Mouse (Mus musculus): ENCODE measurements at regions not wholly inside any gene's neighbourhood (a gene's known extent, or its start where the extent isn't known, plus 50 kb on each side); places are given as distances from the start of the nearest gene placed in this dataset.
A peak's percentile ranks its signal among the peaks of the same experiment; 100 is the strongest.
"Not testable (repeated sequence)": the region's sequence is repeated elsewhere in the genome, so short reads cannot be mapped to it uniquely, and the experiment has no call there.

GRCm38 (mm10) chr15:3171774-3172173 is 96.6 kb upstream of the Selenop start:
- H3K4me3 ChIP-seq (ENCODE audit: low read length), result no peak overlapping the region
- no peak overlapping the region for H3K9ac ChIP-seq (ENCODE audit: low read length)
- H3K4me2 ChIP-seq (ENCODE audit: low read depth, low read length), result no peak overlapping the region
- no peaks in the 10 kb centered on the region for H3K9me3 ChIP-seq (ENCODE audit: control insufficient read depth, low read length)
- no peak overlapping the region for H3K27ac ChIP-seq (ENCODE audit: low read length)
- no peak for ATAC-seq (ENCODE audit: low read depth)
- no peaks in the 10 kb centered on the region for H3K4me1 ChIP-seq (replicated peaks; ENCODE audit: control insufficient read depth, insufficient read depth, low read length)
- no peaks in the 10 kb centered on the region for H3K27me3 ChIP-seq (ENCODE audit: control insufficient read depth, insufficient read depth, low read depth, low read length)
- no peaks in the 10 kb centered on the region for H3K36me3 ChIP-seq (ENCODE audit: control insufficient read depth, insufficient read depth, low read length)

DNA sequence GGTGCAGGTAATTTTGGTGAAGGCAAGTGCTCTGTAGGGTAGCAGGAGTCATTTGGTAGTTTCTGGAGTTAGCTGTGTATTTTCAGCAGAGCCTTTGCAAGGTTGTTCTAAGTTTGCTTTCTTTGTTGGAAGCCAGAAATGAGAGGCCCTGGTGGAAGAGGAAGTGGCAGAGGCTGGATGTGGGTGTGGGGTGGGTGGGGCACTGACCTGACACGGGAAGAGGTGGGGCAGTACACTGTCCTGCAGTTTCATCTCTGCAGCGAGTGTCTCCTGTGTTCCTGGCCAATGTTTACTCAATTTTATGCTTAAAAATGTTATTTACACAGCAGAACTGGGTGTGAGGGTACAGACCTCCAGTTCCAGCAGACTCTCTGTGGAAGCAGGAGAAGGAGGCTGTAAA is 94.3 kb upstream of the Selenop start:
- Histone ChIP-seq H3K4me2 (ENCODE audit: low read depth, low read length) (no peak overlapping the region), H3K4me1 (replicated peaks; ENCODE audit: control insufficient read depth, insufficient read depth, low read length) (no peaks in the 10 kb centered on the region), H3K27me3 (ENCODE audit: control insufficient read depth, insufficient read depth, low read depth, low read length) (no peaks in the 10 kb centered on the region), H3K9me3 (ENCODE audit: control insufficient read depth, low read length) (no peaks in the 10 kb centered on the region), H3K9ac (ENCODE audit: low read length) (no peak overlapping the region), H3K36me3 (ENCODE audit: control insufficient read depth, insufficient read depth, low read length) (no peaks in the 10 kb centered on the region), H3K4me3 (ENCODE audit: low read length) (no peak overlapping the region), H3K27ac (ENCODE audit: low read length) (no peak overlapping the region)
- WGBS, result 26% methylated on average over 2 of the region's 2 CpGs
- ATAC-seq (ENCODE audit: low read depth), result no peak

- H3K4me1 ChIP-seq (replicated peaks; ENCODE audit: control insufficient read depth, insufficient read depth, low read length), result no peaks in the 10 kb centered on the region
- no peak overlapping the region for H3K4me2 ChIP-seq (ENCODE audit: low read depth, low read length)
- H3K27ac ChIP-seq (ENCODE audit: low read length), result no peak overlapping the region
- H3K36me3 ChIP-seq (ENCODE audit: control insufficient read depth, insufficient read depth, low read length), result no peaks in the 10 kb centered on the region
- H3K4me3 ChIP-seq (ENCODE audit: low read length), result no peak overlapping the region
- H3K9me3 ChIP-seq (ENCODE audit: control insufficient read depth, low read length), result no peaks in the 10 kb centered on the region
- H3K9ac ChIP-seq (ENCODE audit: low read length), result no peak overlapping the region
- no peak for ATAC-seq (ENCODE audit: low read depth)
- WGBS, result 42% methylated on average over 2 of the region's 2 CpGs
- no peaks in the 10 kb centered on the region for H3K27me3 ChIP-seq (ENCODE audit: control insufficient read depth, insufficient read depth, low read depth, low read length)
Measured at GRCm38 (mm10) chr15:3174848-3175247, 93.5 kb upstream of the Selenop start.

DNA sequence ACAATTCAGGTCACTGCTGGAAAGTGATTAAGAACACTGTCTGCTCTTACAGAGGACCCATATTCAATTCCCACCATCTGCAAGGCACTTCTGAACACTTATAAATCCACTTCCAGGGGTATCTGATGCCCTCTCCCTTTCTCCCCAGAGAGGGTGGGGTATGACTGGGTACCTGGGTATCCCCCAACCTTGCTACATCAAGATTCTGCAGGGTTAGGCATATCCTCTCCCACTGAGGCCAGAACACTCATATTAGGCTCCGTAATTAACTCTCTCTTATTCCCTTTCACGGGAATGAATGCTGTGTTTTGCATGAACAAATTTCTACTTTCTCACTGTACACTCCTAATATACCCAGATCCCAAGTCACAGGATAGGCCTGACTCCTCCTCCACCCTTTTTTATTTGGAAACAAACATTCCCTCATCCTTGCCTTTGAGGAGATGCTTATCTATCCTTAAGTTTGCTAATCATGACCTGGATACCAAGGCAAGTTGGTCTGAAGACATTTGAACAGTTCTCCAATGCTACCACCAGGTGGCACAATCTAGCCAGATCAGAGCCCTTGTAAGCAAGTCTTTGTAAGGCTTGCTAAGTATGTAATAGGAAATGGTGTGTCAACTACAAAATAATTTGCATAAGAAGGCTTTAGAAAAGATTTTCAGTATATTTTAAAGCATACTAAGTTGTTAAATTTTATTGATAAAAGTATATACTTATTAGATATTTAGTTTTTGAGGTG is 66.3 kb upstream of the Selenop start:
- 0 out of 2 replicates have a peak, but pooled peaks have one; percentile 36 for ATAC-seq (ENCODE audit: low read depth)
- Histone ChIP-seq H3K9me3 (ENCODE audit: control insufficient read depth, low read length) (no peaks in the 10 kb centered on the region), H3K27ac (ENCODE audit: low read length) (no peak overlapping the region), H3K4me1 (replicated peaks; ENCODE audit: control insufficient read depth, insufficient read depth, low read length) (no peaks in the 10 kb centered on the region), H3K4me2 (ENCODE audit: low read depth, low read length) (no peak overlapping the region), H3K27me3 (ENCODE audit: control insufficient read depth, insufficient read depth, low read depth, low read length) (no peaks in the 10 kb centered on the region), H3K36me3 (ENCODE audit: control insufficient read depth, insufficient read depth, low read length) (no peaks in the 10 kb centered on the region), H3K9ac (ENCODE audit: low read length) (no peak overlapping the region), H3K4me3 (ENCODE audit: low read length) (no peak overlapping the region)
- 72% methylated on average over 2 of the region's 2 CpGs for WGBS

- whole genome bisulfite sequencing, result 75% methylated on average over 6 of the region's 6 CpGs
- Histone ChIP-seq H3K9me3 (ENCODE audit: control insufficient read depth, low read length) (peaks cover 3% of the 10 kb centered on the region; the same call in 1 of the 2 replicates), H3K4me3 (ENCODE audit: low read length) (no peak overlapping the region), H3K9ac (ENCODE audit: low read length) (no peak overlapping the region), H3K36me3 (ENCODE audit: control insufficient read depth, insufficient read depth, low read length) (no peaks in the 10 kb centered on the region), H3K4me1 (replicated peaks; ENCODE audit: control insufficient read depth, insufficient read depth, low read length) (no peaks in the 10 kb centered on the region), H3K27ac (ENCODE audit: low read length) (no peak overlapping the region), H3K27me3 (ENCODE audit: control insufficient read depth, insufficient read depth, low read depth, low read length) (no peaks in the 10 kb centered on the region), H3K4me2 (ENCODE audit: low read depth, low read length) (no peak overlapping the region)
- ATAC-seq (ENCODE audit: low read depth), result no peak
Measured at GRCm38 (mm10) chr15:3205522-3205921, 62.8 kb upstream of the Selenop start.

DNA sequence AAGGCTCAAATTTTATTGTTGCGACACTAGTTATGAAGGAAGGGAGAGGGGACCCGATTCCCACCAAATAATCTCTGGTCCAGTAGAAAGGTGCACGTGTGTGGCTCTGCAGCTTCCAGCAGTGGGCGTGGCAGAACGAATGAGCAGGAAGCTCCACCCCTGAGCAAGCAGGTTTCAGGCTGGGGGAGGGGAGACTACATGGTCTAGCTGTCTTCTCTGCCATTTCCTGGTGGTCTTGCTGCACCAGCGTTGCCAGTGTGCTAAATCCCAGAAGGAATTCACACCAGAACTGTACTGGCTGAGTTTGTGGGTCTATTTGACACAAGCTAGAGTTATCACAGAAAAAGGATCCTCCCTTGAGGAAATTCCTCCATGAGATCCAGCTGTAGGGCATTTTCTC is 62.3 kb upstream of the Selenop start:
- not testable (repeated sequence) for H3K27ac ChIP-seq (ENCODE audit: low read length); H3K4me3 ChIP-seq (ENCODE audit: low read length); ATAC-seq (ENCODE audit: low read depth); H3K4me2 ChIP-seq (ENCODE audit: low read depth, low read length); H3K9me3 ChIP-seq (ENCODE audit: control insufficient read depth, low read length); H3K4me1 ChIP-seq (replicated peaks; ENCODE audit: control insufficient read depth, insufficient read depth, low read length); H3K36me3 ChIP-seq (ENCODE audit: control insufficient read depth, insufficient read depth, low read length); H3K27me3 ChIP-seq (ENCODE audit: control insufficient read depth, insufficient read depth, low read depth, low read length); H3K9ac ChIP-seq (ENCODE audit: low read length)
- WGBS, result 52% methylated on average over 6 of the region's 6 CpGs

GRCm38 (mm10) chr15:3213721-3214120 is 54.6 kb upstream of the Selenop start:
- WGBS, result 4% methylated on average over 4 of the region's 4 CpGs
- Histone ChIP-seq H3K9ac (ENCODE audit: low read length) (no peak overlapping the region), H3K9me3 (ENCODE audit: control insufficient read depth, low read length) (no peaks in the 10 kb centered on the region), H3K36me3 (ENCODE audit: control insufficient read depth, insufficient read depth, low read length) (no peaks in the 10 kb centered on the region), H3K4me2 (ENCODE audit: low read depth, low read length) (no peak overlapping the region), H3K27ac (ENCODE audit: low read length) (no peak overlapping the region), H3K4me3 (ENCODE audit: low read length) (no peak overlapping the region), H3K4me1 (replicated peaks; ENCODE audit: control insufficient read depth, insufficient read depth, low read length) (no peaks in the 10 kb centered on the region), H3K27me3 (ENCODE audit: control insufficient read depth, insufficient read depth, low read depth, low read length) (no peaks in the 10 kb centered on the region)
- no peak for ATAC-seq (ENCODE audit: low read depth)

- Histone ChIP-seq H3K36me3 (ENCODE audit: control insufficient read depth, insufficient read depth, low read length) (no peaks in the 10 kb centered on the region), H3K27me3 (ENCODE audit: control insufficient read depth, insufficient read depth, low read depth, low read length) (no peaks in the 10 kb centered on the region), H3K9ac (ENCODE audit: low read length) (no peak overlapping the region), H3K9me3 (ENCODE audit: control insufficient read depth, low read length) (no peaks in the 10 kb centered on the region), H3K4me3 (ENCODE audit: low read length) (no peak overlapping the region), H3K4me1 (replicated peaks; ENCODE audit: control insufficient read depth, insufficient read depth, low read length) (no peaks in the 10 kb centered on the region), H3K27ac (ENCODE audit: low read length) (no peak overlapping the region), H3K4me2 (ENCODE audit: low read depth, low read length) (no peak overlapping the region)
- 24% methylated on average over 1 of the region's 1 CpGs for WGBS
- ATAC-seq (ENCODE audit: low read depth), result no peak
Measured at GRCm38 (mm10) chr15:3215201-3215600, 53.1 kb upstream of the Selenop start.

Data from lung, embryonic 16.5 days (tissue).